Mouse (Mus musculus) thymus, adult 18-20 months (tissue): Measurements from ENCODE around the gene Hivep2.

ENCODE experiments used
- DNase-seq, 2 experiments: peaks; one replicate each; pipeline ENCODE4 v3.0.0; 2022; ENCODE audit warnings: mixed read lengths in 2 of 2

The Hivep2 gene

DNA sequence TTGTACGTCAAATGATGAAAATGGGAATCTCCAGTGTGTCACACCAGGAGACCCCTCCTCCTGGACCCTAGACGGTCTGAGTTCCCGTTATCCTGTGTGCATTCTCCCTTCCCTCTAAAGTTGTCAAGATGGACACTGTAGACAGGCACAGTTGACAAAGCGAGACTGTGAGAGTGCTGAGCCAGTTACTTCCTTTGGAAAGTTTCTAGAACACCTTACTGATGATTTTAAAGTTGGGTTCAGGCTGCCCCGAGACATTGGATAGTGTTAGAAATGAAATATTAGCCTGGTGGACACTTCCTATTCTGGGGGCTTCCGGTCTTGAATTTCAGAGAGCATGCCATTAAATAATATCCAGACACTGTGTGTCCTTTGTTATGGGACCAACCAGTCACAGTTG, 83.8 kb downstream of the Hivep2 start:
- DNase-seq = no peak

DNA sequence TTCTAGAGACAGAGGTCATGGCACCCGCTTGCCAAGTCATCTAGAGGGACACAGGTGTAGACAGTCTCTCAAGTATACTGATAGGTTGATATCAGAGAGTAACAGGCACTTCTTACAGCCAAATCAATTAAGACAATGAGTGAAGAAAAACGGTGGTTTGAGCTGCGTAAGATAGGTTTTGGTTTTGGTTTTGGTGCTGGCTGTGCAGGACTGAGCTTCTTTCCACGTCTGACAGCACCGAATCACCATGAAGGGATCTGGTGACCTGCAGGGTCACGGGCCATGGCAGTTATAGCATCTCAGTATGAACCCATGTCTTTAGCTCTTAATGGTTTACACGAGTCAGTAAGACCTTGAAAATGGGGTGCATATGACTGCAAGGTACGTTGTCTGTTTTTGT, 84.7 kb downstream of the Hivep2 start:
- DNase-seq = no peak

DNA sequence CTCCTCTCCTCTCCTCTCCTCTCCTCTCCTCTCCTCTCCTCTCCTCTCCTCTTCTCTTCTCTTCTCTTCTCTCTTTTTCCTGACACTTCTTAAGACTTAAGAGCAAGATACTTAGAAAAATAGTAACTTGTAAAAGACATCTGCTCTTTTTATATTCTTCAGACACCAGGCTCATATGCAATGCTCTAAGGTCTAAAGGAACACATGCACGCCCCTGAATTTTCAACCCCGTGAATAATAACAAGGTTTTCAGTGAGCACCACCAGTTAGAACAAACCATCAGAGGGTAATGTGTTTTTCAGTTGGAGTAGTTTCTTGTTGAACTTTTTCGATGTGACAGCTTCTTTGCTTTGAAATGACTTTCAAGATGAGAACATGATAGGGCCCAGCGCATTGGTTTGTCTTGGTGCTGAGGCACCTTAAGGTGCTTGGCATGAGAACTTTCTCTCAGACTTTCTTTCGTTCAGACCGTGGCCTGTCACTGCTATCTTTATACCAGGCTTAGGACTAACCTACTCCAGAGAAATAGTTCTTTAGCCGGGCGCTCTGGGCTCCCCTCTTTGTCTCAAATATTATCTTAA, 86.3 kb downstream of the Hivep2 start:
- DNase-seq = no peak

DNA sequence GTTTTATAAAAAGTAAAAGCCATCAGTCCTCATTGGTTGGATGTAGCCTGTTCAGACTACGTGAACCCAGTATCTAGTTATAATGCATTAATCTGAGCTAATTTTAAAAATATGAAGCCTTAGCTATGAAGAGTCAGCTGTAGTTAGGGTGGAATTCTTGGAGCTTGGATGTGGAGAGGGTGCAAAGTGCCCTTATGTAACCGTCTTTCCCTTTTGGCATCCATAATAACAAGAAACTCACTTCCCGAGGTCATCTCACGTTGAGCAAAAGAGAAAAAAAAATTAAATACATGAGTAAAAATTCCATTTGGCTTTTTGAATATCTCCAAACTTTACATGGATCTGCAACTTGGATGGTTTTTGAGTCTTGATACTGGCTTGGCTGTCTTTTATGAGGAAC, 89.0 kb downstream of the Hivep2 start:
- DNase-seq = no peak

DNA sequence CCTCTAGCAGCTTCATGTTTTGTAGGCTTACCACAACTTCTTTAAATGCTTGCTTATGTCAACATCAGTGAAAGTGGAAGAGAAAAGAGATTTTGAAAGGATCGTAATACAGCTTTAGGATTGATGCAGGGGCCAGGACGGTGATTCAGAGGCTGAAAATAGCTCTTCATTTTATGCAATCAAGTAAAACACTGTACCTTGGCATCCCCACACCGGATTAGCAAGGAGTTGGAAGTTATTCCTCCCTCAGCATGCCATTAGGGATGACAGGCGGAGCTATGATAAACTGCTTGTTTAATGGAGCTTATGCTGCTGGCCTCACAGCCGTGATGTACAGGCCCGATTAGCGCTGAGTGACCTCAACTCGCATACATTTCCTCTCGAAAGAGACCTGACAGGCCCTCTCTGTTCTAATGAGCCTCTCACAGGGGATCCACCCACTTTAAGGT, 89.7 kb downstream of the Hivep2 start:
- no peak for DNase-seq

DNA sequence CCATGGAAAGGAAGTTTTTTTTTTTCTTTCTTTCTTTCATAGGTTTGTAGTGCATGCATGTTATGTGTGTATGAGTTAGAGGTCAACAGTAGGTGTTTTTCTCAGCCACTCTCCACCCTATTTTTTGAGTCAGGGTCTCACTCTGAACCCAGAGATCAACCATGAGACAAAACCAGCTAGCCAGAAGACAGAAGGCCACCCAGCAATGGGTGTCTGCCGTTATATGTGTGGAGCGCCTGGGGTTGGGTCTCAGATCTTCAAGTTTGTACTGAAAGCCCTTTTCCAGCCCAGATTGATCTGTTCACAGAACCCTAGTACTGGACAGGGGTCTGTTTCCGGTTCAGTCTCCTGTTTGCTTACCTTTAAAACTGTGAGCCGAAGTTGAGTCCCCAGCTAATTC, 90.2 kb downstream of the Hivep2 start:
- DNase-seq = no peak

DNA sequence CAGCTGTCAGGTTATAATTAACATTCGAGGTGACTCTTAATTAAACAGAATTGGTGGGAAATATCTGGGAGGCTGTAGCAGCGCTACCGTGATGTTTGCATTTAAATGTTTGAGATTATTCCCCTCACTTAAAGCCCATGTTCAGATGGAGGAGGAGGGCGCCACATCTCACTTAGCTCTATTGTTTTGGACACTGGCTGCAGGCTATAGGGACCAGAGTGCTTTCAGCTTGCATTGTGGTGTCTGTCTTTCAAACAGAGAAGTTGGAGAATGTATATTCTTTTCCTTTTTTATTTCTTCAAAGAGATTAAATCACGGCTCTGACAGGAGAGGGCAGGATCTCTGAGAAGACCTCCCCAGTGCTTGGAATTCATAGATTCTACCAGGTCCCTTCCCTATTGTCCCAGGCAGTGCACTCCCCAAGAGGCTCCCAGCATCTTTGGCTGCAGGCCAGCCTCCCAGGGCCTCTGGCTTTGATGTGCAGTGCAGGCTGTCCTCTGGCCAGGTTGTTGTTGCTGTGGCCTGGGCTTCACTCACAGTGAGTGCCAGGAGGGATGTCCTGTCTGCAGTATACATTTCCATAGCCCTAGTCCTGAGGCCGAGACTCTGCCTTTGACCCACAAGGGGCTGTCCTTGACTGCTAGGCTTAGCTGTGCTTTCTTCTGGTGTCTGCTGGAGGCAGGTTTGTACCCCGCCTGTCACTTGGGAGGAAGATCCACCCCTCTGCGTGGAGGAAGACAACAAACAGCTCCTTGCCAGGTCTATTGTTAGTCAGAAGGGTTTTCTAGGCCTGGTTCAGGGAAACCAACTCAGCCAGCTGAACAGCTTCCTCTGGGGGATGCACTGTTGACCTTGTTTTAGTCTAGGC, 90.9 kb downstream of the Hivep2 start:
- no peak for DNase-seq

DNA sequence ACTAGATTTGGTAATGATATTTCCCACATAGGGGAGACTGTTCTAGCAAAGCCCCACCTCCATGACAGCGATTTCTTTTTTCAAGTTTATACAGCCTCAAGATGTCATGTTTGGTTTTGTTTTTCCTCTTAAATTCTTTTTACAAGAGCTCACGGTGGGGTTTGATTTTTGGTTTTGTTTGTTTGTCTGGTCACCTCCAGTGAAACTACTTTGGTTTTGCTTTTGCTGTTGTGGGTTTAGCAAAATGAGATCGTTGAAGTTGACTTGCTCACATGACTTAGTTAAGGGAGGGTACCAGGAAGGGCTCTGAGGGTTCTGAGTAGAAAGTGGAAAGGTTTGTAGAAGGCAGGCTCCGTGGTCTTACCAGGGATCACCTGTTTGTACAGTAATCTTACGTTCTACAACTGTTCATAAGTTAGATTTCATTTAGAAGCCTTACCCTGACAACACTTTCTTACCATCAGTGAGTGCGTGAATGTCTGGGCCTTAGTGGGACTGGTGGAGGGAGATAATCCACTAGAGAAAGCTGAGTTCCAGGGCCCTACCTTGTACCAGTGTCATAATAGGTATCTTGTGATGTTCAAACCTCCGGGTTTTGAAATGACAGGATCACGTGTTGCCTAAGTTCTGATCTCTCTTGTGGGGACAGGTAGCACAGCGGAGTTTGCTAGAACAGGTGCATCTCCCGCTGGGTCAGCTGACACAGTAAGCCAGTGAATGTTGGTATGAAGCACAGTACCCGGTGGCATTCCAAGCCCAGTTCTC, 92.1 kb downstream of the Hivep2 start:
- no peak for DNase-seq

DNA sequence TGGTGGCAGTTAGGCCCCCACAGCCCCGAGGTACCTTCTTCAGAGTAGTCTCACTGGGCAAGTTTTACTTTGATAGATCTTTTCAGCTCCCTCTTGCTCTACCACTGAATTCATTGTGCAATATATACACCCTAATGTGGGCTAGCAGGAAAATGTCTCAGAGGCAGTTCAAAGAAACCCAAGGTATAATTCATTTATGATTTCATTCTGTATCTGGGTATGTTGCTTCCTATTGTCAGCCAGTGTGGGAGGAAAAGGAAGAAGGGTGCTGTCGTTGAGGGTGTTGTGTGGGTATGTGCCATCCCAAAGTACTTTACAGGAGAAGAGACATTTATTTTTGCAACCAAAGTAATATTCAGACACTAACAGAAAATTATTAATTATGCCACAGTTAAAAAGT, 92.9 kb downstream of the Hivep2 start:
- no peak for DNase-seq

DNA sequence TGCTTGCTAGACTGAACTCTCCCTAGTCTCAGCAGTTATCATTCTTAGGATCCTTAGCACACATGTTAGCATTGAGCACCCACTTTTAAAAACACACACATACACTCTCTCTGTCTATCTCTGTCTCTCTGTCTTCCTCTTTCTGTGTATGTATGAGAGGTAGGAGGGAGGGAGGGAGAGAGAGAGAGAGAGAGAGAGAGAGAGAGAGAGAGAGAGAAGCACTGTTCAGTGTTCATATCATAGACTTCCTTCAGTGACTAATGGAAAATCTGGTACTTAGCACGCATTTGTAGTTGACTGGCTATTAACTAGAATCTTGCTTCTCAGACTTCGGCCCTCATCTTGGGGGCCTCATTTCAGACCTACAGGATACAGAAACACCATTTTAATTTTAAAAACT, 93.7 kb downstream of the Hivep2 start:
- DNase-seq = no peak

DNA sequence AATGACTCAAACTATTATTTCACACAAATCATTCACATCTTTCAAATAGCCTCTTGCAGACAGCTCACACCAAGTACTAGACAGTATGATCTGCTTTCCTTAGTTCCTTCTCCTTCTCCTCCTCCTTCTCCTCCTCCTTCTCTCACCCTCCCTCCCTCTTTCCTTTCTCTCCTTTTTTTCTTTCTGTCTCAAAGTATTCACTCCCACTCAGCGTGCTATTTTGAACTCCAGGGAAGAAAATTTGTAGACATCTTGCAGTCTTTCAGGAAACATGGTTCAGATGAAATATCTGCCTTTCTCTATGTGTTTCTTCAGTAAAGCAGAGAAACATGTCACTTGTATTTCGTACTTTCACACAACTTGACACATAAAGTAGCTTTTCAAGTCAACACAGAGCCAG, 94.4 kb downstream of the Hivep2 start:
- DNase-seq = no peak

DNA sequence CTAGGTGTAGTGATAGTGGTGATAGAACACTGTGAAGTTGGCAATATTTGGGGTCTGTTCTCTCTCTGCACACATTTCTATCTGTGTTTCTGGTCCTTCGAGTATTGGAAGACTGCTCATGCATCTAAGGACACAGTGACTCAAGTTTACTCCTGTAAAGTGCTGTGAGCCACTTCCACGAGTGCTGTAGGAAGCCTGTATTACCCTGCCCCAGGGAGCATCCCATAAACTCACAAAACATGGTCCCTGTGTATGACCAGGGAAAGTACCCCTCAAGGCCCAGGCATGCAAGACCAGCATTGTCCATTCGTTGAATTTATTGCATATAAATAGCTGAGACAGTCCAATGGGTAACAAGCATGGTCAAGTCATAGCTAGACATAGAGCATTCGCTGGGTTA, 97.4 kb downstream of the Hivep2 start:
- no peak for DNase-seq

DNA sequence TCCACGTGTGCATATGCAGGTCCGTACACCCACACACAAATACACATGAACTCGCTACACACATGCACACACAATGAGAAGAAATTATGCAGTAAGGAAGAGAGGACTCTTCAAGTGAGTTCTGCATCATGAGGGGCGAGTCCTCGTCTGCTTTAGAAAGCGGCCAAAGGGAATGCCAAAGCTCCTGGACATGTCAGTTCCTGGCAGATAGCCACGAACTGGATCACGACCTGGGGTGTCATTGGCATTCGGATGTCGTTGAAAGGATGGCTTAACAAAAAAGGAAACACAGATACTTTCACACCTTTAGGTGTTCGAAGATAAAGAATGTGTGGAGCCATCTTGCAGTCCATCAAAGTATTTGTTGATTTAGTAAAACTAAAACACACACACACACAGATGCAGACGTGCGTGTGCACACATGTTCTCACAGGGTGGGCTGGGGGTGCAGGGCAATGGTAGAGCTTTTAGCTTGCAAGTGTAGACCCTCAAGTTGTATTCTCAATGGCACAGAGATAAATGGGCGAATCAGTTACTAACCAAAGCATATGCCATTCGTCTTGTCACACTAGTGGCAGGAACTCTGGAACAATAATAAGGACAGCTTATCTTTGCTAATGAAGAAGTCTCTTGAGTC, 99.0 kb downstream of the Hivep2 start:
- no peak for DNase-seq

DNA sequence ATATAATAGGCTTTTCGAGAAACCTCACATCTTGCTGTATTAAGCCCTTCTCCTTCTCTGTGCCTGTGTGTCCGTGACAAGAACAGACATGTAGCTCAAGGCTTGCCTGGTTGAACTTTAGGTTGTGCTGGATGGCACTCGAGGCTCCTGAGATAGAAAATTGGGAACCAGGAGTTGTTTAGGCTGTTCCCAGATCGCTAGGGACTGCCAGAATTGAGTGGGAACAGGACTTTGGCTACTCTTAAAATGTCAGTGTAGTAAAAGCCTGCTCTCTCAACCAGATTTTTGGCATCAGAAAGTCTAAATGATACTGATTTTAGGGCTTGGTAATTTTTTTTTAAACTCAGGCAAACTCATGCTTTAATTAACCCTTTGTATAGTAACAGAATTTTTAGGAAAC, 101.9 kb downstream of the Hivep2 start:
- DNase-seq = no peak

DNA sequence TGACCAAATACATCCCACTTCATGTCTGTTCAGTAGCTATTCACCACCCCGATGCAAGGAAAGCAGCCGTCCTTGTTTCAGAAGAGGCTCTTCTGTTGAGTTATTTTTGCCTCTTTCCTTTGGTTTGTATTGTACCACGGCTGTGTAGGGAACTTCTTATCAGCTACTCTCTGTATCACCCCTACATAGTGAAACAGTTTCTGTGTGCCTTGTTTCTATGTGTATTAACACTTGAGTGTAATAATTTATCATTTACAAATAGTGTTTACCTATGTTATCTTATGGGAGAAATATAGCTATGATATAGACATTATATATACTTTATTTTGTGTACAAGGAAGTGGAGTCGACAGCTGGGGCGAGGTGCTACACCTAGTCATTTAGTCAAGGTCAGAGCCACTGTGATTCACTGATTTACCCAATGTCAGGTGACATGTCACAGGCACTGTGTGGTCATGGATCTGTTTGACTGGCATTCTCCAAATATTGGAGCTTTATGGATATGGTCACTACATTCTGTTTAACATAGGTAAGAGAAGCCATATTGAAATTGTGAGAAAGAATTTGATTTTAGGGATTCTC, 104.7 kb downstream of the Hivep2 start:
- DNase-seq = no peak

DNA sequence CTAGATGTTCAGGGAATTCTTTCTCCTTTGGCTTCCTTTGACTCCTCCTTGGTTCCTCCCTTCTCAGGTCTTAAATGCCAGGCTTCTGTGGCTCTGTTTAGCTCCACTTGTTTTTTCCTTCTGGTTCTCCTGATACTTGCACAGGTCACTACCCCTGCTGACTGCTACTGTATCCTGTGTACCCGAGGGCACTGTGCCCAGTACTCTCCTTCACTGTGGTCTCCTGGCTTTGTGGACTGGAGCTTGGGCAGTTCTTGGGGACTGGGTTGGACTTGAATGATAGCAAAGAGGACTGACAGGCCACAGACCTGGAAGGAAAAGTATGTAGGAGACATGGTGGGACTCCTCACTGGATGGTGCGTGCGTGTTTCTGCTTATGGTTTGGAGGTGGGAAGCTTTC, 106.6 kb downstream of the Hivep2 start:
- DNase-seq = no peak

DNA sequence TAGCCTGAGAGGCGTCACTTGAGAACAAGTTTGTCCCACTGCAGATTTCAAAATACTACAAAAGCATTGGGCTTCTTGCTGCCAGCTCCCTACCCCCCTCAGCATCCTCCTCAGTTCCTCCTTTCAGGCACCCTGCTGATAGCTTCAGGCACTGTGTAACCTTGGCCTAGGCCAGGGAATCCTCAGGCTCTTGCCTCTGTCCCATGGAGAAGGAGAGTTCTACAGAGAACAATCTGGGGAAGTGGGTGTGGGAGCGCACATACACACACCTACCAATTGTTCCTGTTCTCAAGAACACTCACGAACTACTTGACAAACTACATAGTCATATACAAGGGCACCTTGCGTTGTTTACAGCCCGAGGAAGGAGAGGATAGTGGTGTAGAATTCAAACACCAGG, 109.9 kb downstream of the Hivep2 start:
- no peak for DNase-seq

DNA sequence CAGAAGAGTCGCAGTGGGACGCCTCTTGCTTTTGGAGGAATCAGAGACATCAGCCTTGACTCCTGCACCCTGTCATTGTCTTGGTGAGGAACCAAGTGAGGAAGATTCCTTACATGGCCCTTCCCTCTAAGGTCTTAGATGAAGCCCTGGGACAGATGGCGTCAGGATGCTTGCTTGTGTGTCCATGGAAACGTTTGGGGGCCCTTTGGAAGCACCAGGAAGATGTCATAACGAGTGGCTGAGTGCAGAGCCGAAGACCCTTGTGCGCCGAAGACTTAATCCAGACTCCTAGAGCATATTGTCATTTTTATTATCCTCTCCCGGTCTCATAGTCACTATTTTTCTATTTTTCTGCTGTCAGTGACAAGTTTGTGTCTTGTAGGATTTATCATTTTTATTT, 111.0 kb downstream of the Hivep2 start:
- DNase-seq = no peak

DNA sequence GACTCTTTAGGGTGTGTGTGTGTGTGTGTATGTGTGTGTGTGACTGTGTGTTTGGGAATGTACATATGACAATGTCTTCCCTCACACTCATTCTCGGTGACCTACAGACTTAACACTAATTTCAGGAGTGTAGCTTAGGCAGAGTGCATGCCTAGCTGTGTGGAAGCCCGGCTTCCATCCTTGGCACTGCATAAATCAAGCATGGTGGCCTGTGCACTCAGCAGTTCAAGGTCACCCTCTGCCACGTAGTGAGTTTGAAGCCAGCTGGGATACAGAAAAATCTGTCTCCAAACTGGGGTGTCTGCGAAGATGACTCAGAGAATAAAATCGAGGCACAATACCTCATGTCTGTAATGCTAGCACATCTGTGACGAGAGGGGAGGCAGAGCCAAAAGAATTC, 115.0 kb downstream of the Hivep2 start:
- no peak for DNase-seq

DNA sequence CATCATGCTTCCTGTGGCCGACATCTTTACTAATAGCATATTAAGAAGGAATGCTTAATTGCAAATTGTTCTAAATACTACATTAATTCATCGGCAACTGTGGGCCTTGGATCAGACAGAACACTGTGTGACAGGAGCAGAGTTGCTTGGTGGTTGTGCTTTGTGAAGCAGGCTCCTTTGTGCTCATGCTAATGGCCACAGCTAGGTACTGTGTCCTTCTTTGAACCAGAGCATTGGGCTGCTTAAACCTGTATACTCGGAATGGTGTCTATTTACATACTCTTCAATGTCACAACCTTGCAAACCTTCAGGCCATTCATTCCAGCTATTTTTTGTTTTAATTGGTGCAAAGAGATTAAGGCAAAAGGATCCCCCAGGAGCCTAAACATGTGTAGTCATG, 115.9 kb downstream of the Hivep2 start:
- no peak for DNase-seq

DNA sequence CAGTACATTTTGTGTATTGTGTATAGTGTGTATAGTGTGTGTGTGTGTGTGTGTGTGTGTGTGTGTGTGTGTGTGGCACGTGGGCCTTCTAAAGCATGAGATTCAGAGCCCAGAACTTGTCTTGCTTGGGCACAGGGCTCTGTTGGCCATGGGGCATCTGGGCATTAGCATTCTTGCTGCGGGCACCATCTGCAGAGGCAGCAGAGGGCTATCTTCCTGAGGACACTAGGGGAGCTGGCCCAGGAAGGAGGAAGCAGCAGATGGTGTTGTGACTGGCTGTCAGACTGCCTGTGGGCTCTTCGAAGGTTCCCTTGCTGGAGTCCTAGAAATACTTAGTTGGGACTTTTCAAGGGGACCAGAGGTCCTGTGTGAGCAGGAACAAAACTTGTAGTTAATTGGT, 116.4 kb downstream of the Hivep2 start:
- DNase-seq = no peak

DNA sequence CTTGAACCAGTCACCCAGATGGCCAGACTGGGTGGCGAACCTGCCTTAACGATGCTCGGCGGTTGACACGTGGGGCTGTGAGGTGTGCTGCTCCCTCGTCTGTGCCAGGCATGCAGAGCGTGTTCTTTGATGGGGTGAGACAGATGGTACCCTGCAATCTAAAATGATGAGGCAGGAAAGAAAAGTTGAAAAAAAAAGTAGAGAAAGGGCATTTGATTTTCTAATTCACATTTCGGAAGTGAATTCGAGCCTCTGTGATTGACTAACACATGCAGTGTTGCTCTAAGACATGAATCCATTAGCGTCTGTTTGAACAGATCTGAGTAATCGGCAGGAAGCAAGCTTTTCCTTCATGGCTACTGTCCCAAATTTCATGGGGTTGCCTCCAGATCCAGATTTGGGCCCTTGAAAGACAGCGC, 119.4 kb downstream of the Hivep2 start:
- DNase-seq = peak; percentile 57 to 69
